Mouse (Mus musculus) liver, embryonic 14.5 days (tissue): ENCODE measurements around the gene Ap3s2. TPM values are rescaled to one million over a fixed set of nuclear protein-coding genes. Genes with fewer than 3 reads are reported as not detected.

Experiments used
- ATAC-seq: fragments of 200-750 bp; cut with Nextera tagmentation; 2 replicates; pipeline ENCODE4 v1.8.0; 2017; ENCODE audit warnings: moderate number of reproducible peaks, mild to moderate bottlenecking, moderate library complexity; ENCODE audit not compliant: insufficient read depth
- DNase-seq, 3 experiments: peaks; one replicate each; pipeline ENCODE4 v3.0.0-alpha.2; 2012 to 2013; ENCODE audit warnings: low read depth in 3 of 3, low spot score in 3 of 3
- H3K27ac ChIP-seq: fragments of 300-500 bp; sonication (generic); 2 replicates; pipeline ENCODE4 v1.5.1; 2014; ENCODE audit warnings: moderate library complexity, mild to moderate bottlenecking, control low read depth, inconsistent platforms
- H3K27me3 ChIP-seq: fragments of 300-500 bp; sonication (generic); 2 replicates; pipeline ENCODE4 v1.6.1; 2014; ENCODE audit warnings: mild to moderate bottlenecking, low read length, moderate library complexity; ENCODE audit not compliant: control insufficient read depth, insufficient read depth
- H3K36me3 ChIP-seq: fragments of 300-500 bp; sonication (generic); replicated peaks from 2 replicates; pipeline ENCODE4 v1.6.1; 2014; ENCODE audit warnings: low read depth; ENCODE audit not compliant: control insufficient read depth, insufficient read depth
- H3K4me1 ChIP-seq, 2 experiments: fragments of 200-500 bp in 1 of 2; fragments of 300-500 bp in 1 of 2; sonication (generic) in 1 of 2; replicated peaks; 2 replicates each; pipeline ENCODE4 v1.6.1; 2012 to 2014; ENCODE audit warnings: antibody characterized with exemption in 1 of 2, inconsistent platforms in 1 of 2, low read length in 1 of 2; ENCODE audit not compliant: control insufficient read depth in 2 of 2, insufficient read depth in 2 of 2
- H3K4me2 ChIP-seq: fragments of 300-500 bp; sonication (generic); 2 replicates; pipeline ENCODE4 v1.6.1; 2014; ENCODE audit warnings: low read depth, mild to moderate bottlenecking, control low read depth, moderate library complexity
- H3K4me3 ChIP-seq, 2 experiments: fragments of 200-500 bp in 1 of 2; fragments of 300-500 bp in 1 of 2; sonication (generic) in 1 of 2; 2 replicates each; pipeline ENCODE4 v1.5.1; 2012 to 2014; ENCODE audit warnings: low read depth in 2 of 2, low read length in 2 of 2, mild to moderate bottlenecking in 2 of 2, control low read depth in 1 of 2, inconsistent platforms in 1 of 2, moderate library complexity in 1 of 2; ENCODE audit not compliant: insufficient read depth in 1 of 2
- H3K9ac ChIP-seq: fragments of 300-500 bp; sonication (generic); replicated peaks from 2 replicates; pipeline ENCODE4 v1.6.1; 2014; ENCODE audit warnings: mild to moderate bottlenecking, control low read depth, moderate library complexity
- H3K9me3 ChIP-seq: fragments of 300-500 bp; sonication (generic); 2 replicates; pipeline ENCODE4 v1.6.1; 2016; ENCODE audit warnings: low read length, mixed read lengths; ENCODE audit not compliant: control insufficient read depth
- CTCF ChIP-seq: IDR thresholded peaks from 2 replicates; pipeline ENCODE4 v1.5.1; 2016; ENCODE audit warnings: antibody characterized with exemption, low read depth, control low read depth
- EP300 ChIP-seq: IDR thresholded peaks from 2 replicates; pipeline ENCODE4 v1.6.1; 2016; ENCODE audit warnings: antibody characterized with exemption, low read depth
- WGBS: fragments of 180-500 bp; shearing (Covaris S2); extraction: QIAGEN DNeasy Blood & Tissue Kit; methylation state at CpG from one replicate; pipeline ENCODE4 v1.1.7; 2014; ENCODE audit not compliant: insufficient replicate concordance; 5-methylcytosine and 5-hydroxymethylcytosine counted together
- polyA plus RNA-seq, 2 experiments: library from polyadenylated mRNA; depleted of rRNA in 1 of 2; stranded (reverse) in 1 of 2; unstranded in 1 of 2; fragments of >200 nt; fragmentation: Nextera tagmentation in 1 of 2; extraction: Ambion mirVana in 1 of 2; gene quantifications; 2 replicates each; pipeline versions ENCODE4 v1.2.1 to v1.2.3; 2012 to 2014

Ap3s2 gene
- polyA plus RNA-seq, 2 experiments: 5.6 to 12.2 TPM

- H3K9me3 ChIP-seq: no peaks in the 10 kb centered on the region
- no peak overlapping the region for H3K27ac ChIP-seq
- DNase-seq (no peak), ATAC-seq (peak; percentile 37; the same call in 1 of the 2 replicates)
- TF ChIP-seq EP300: peak; percentile 71
- 0 out of 2 replicates have a peak, but pooled peaks have one; percentile 10 for TF ChIP-seq CTCF
- no peaks in the 10 kb centered on the region for H3K27me3 ChIP-seq
- H3K36me3 ChIP-seq: no peaks in the 10 kb centered on the region; the same call in 1 of the 2 replicates
- peaks cover 0 to 19% of the 10 kb centered on the region in 2 experiments; a peak in 2 of 4 replicates for H3K4me1 ChIP-seq
- H3K4me2 ChIP-seq: no peak overlapping the region
- no peak overlapping the region for H3K4me3 ChIP-seq
- 28% methylated on average over 8 of the region's 8 CpGs for WGBS
- no peak overlapping the region for H3K9ac ChIP-seq
These were observed 17.2 kb downstream of the Ap3s2 start for GRCm38 (mm10) chr7:79903160-79903792.

DNA sequence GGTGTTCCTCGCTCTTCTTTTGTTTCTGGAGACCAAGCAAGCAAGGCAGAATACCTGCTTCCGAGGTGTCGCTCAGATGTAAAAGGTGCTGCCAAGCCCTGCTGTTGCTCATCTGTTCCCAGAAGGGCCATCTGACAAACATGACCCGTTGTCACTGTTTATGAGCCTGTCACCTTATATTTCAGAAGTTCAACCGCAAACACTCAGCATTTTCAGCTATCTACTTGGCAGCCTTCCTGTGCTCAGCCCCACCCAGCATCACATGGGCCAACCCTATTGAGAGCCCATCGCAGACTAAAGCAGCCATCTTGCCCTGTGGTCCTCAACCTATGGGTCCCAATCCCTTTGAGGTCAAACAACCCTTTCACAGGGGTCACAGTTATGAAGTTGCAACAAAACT is 19.7 kb downstream of the Ap3s2 start:
- Histone ChIP-seq H3K27ac (no peak overlapping the region), H3K36me3 (no peaks in the 10 kb centered on the region; the same call in 1 of the 2 replicates), H3K9me3 (no peaks in the 10 kb centered on the region), H3K4me1 (peaks cover 0 to 19% of the 10 kb centered on the region in 2 experiments; a peak in 2 of 4 replicates), H3K27me3 (no peaks in the 10 kb centered on the region), H3K9ac (no peak overlapping the region), H3K4me3 (no peak overlapping the region), H3K4me2 (no peak overlapping the region)
- no peak for TF ChIP-seq CTCF
- peak; percentile 45; the same call in 1 of the 2 replicates for ATAC-seq
- 53% methylated on average over 6 of the region's 6 CpGs for WGBS
- no peak for DNase-seq

- Histone ChIP-seq H3K27ac (no peak overlapping the region), H3K4me2 (no peak overlapping the region), H3K4me3 (no peak overlapping the region), H3K9me3 (no peaks in the 10 kb centered on the region), H3K4me1 (no peaks in the 10 kb centered on the region), H3K36me3 (no peaks in the 10 kb centered on the region), H3K27me3 (no peaks in the 10 kb centered on the region), H3K9ac (no peak overlapping the region)
- ATAC-seq (no peak), DNase-seq (no peak)
- 71% methylated on average over 3 of the region's 3 CpGs for WGBS
- TF ChIP-seq EP300 (no peak), CTCF (no peak)
These were observed 25.2 kb downstream of the Ap3s2 start for GRCm38 (mm10) chr7:79895225-79895624.

DNA sequence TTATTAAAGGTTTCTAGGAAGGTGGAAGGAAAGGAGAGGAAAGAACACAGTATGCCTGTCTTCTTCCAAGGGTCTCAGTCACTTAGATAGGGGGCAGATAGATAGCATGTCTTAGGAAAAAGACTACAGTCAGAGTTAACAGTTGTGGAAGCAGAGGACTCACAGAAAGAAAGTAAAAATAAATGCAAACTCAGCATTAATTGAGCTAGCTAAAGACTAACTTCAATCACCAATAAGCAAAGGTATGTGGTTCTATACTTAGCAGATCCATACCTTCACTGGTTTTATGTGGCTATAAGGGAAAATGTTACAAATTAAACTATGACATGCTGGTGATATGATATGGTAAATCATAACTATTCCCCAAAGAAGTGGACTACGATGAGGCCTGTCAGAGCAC is 25.7 kb downstream of the Ap3s2 start:
- Histone ChIP-seq H3K9ac (no peak overlapping the region), H3K9me3 (no peaks in the 10 kb centered on the region), H3K36me3 (no peaks in the 10 kb centered on the region), H3K27ac (no peak overlapping the region), H3K4me1 (no peaks in the 10 kb centered on the region), H3K27me3 (no peaks in the 10 kb centered on the region), H3K4me2 (no peak overlapping the region), H3K4me3 (no peak overlapping the region)
- DNase-seq (no peak), ATAC-seq (no peak)
- TF ChIP-seq CTCF (no peak), EP300 (no peak)
- WGBS: 94% methylated on average over 1 of the region's 1 CpGs

GRCm38 (mm10) chr7:79892576-79893428 is 27.6 kb downstream of the Ap3s2 start:
- DNase-seq (no peak), ATAC-seq (no peak)
- no peaks in the 10 kb centered on the region for H3K36me3 ChIP-seq
- no peaks in the 10 kb centered on the region for H3K27me3 ChIP-seq
- no peak overlapping the region for H3K4me2 ChIP-seq
- H3K9me3 ChIP-seq: no peaks in the 10 kb centered on the region
- H3K4me1 ChIP-seq: no peaks in the 10 kb centered on the region
- no peak overlapping the region for H3K27ac ChIP-seq
- no peak overlapping the region for H3K9ac ChIP-seq
- H3K4me3 ChIP-seq: no peak overlapping the region
- no peak for TF ChIP-seq EP300
- TF ChIP-seq CTCF: no peak
- 73% methylated on average over 6 of the region's 6 CpGs for WGBS
